Mouse (Mus musculus): ENCODE measurements around the gene C530008M17Rik. TPM values are rescaled to one million over a fixed set of nuclear protein-coding genes. Genes with fewer than 3 reads are reported as not detected.

C530008M17Rik gene
- polyA plus RNA-seq, 1 experiment = not detected

DNA sequence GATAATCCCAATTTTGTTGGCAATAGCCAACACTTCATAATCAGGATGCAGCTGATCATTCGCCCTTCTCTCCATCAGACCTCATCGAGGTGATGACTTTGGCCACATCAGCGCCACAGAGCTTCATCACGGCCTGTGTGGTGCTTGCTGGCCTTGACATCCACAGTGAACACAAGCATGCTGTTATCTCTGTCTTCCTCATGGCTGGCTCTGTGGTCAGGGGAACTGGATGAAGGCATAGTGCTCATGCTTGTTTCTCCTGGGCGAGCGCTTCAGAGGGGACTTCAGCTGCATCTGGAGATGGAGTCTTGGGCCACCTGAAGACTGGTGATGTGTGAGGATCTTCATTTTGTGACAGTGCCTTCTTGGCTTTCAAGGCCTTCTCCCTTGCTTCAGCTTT lies 85.8 kb downstream of the C530008M17Rik start:
- Histone ChIP-seq H3K4me3 (ENCODE audit: insufficient read depth, low read depth, low read length) (no peak overlapping the region), H3K27ac (ENCODE audit: insufficient read depth, low read depth, low read length) (no peak overlapping the region), H3K4me1 (ENCODE audit: control insufficient read depth, insufficient read depth, low read length) (no peaks in the 10 kb centered on the region)
- TF ChIP-seq CTCF (IDR thresholded peaks at IDR 0.05; ENCODE audit: insufficient read depth, low read depth, low read length) (no peak), POLR2A (IDR thresholded peaks at IDR 0.05; ENCODE audit: insufficient read depth, low read depth, low read length) (no peak)
- 99% methylated on average over 6 of the region's 6 CpGs for WGBS

DNA sequence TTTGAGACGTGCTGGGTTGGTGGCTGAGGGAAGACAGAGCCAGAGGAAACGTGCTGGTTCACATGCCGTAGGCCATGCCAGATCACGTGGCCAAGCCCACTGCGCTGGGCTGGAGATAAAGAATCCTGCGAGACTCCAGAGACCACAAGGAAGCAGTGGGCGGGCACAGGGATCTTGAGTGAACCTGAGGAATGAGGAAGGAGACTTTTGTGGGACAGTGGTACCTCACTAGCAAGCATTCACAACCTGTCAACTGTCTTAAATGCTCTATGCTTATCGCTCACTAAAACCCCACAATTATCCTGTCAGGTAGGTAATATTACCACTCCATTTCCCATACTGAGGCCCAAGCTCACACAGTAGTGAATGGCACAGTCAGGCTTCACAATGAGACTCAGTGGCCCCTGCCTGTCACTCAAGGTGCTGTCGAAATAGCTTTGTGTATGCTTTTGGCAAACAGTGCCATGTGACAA lies 88.5 kb downstream of the C530008M17Rik start:
- 51% methylated on average over 9 of the region's 9 CpGs for WGBS
- 0 out of 2 replicates have a peak, but pooled peaks cover 3% of the 10 kb centered on the region for H3K4me1 ChIP-seq (ENCODE audit: control insufficient read depth, insufficient read depth, low read length)
- no peak overlapping the region for H3K4me3 ChIP-seq (ENCODE audit: insufficient read depth, low read depth, low read length)
- TF ChIP-seq CTCF (IDR thresholded peaks at IDR 0.05; ENCODE audit: insufficient read depth, low read depth, low read length) (no peak), POLR2A (IDR thresholded peaks at IDR 0.05; ENCODE audit: insufficient read depth, low read depth, low read length) (no peak)
- H3K27ac ChIP-seq (ENCODE audit: insufficient read depth, low read depth, low read length) = no peak overlapping the region

- no peak overlapping the region for H3K27ac ChIP-seq (ENCODE audit: insufficient read depth, low read depth, low read length)
- 41% methylated on average over 7 of the region's 7 CpGs for whole genome bisulfite sequencing
- TF ChIP-seq CTCF (IDR thresholded peaks at IDR 0.05; ENCODE audit: insufficient read depth, low read depth, low read length) = no peak
- TF ChIP-seq POLR2A (IDR thresholded peaks at IDR 0.05; ENCODE audit: insufficient read depth, low read depth, low read length) = no peak
- 0 out of 2 replicates have a peak, but pooled peaks cover 5% of the 10 kb centered on the region for H3K4me1 ChIP-seq (ENCODE audit: control insufficient read depth, insufficient read depth, low read length)
- H3K4me3 ChIP-seq (ENCODE audit: insufficient read depth, low read depth, low read length) = no peak overlapping the region
Measured at GRCm38 (mm10) chr5:76747851-76748250, 91.5 kb downstream of the C530008M17Rik start.

DNA sequence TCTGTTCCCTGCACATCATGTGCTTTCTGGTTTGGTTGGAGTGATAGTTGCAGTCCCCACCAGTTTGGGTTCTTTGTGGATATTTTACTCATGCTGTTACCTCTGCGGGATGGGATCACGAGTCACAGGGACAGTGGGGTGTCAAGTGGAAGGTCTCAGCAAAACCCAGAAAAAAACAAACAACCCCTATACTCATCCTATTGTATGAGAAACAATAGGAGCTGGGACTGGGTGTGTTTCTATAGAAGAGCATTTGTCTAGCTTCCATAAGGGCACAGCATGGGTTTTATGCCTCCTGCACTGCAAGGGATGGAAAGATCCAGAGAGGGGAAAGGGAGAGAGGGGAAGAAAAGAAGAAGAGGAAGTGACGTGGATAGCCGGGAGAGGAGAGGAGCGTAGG lies 96.0 kb downstream of the C530008M17Rik start:
- no peak for TF ChIP-seq POLR2A (IDR thresholded peaks at IDR 0.05; ENCODE audit: insufficient read depth, low read depth, low read length)
- no peak for TF ChIP-seq CTCF (IDR thresholded peaks at IDR 0.05; ENCODE audit: insufficient read depth, low read depth, low read length)
- WGBS = 74% methylated on average over 5 of the region's 5 CpGs
- Histone ChIP-seq H3K4me3 (ENCODE audit: insufficient read depth, low read depth, low read length) (no peak overlapping the region), H3K27ac (ENCODE audit: insufficient read depth, low read depth, low read length) (no peak overlapping the region), H3K4me1 (ENCODE audit: control insufficient read depth, insufficient read depth, low read length) (0 out of 2 replicates have a peak, but pooled peaks cover 5% of the 10 kb centered on the region)

GRCm38 (mm10) chr5:76760349-76760748 lies 104.0 kb downstream of the C530008M17Rik start:
- peaks cover 20% of the 10 kb centered on the region for H3K4me1 ChIP-seq (ENCODE audit: control insufficient read depth, insufficient read depth, low read length)
- TF ChIP-seq CTCF (IDR thresholded peaks at IDR 0.05; ENCODE audit: insufficient read depth, low read depth, low read length) (no peak), POLR2A (IDR thresholded peaks at IDR 0.05; ENCODE audit: insufficient read depth, low read depth, low read length) (no peak)
- 72% methylated on average over 3 of the region's 3 CpGs for WGBS

GRCm38 (mm10) chr5:76762030-76762698 lies 105.9 kb downstream of the C530008M17Rik start:
- TF ChIP-seq CTCF (IDR thresholded peaks at IDR 0.05; ENCODE audit: insufficient read depth, low read depth, low read length) (no peak), POLR2A (IDR thresholded peaks at IDR 0.05; ENCODE audit: insufficient read depth, low read depth, low read length) (no peak)
- Histone ChIP-seq H3K27ac (ENCODE audit: insufficient read depth, low read depth, low read length) (no peak overlapping the region), H3K4me3 (ENCODE audit: insufficient read depth, low read depth, low read length) (no peak overlapping the region), H3K4me1 (ENCODE audit: control insufficient read depth, insufficient read depth, low read length) (peaks cover 20% of the 10 kb centered on the region)
- WGBS = 49% methylated on average over 14 of the region's 14 CpGs

More at GRCm38 (mm10) chr5:76760349-76760748, 104.0 kb downstream of the C530008M17Rik start:
- no peak overlapping the region for H3K4me3 ChIP-seq (ENCODE audit: insufficient read depth, low read depth, low read length)
- H3K27ac ChIP-seq (ENCODE audit: insufficient read depth, low read depth, low read length) = no peak overlapping the region

GRCm38 (mm10) chr5:76763148-76763701 lies 106.9 kb downstream of the C530008M17Rik start:
- peaks cover 20% of the 10 kb centered on the region for H3K4me1 ChIP-seq (ENCODE audit: control insufficient read depth, insufficient read depth, low read length)
- 46% methylated on average over 10 of the region's 10 CpGs for WGBS
- H3K27ac ChIP-seq (ENCODE audit: insufficient read depth, low read depth, low read length) = no peak overlapping the region
- no peak for TF ChIP-seq POLR2A (IDR thresholded peaks at IDR 0.05; ENCODE audit: insufficient read depth, low read depth, low read length)
- no peak for TF ChIP-seq CTCF (IDR thresholded peaks at IDR 0.05; ENCODE audit: insufficient read depth, low read depth, low read length)
- H3K4me3 ChIP-seq (ENCODE audit: insufficient read depth, low read depth, low read length) = no peak overlapping the region

DNA sequence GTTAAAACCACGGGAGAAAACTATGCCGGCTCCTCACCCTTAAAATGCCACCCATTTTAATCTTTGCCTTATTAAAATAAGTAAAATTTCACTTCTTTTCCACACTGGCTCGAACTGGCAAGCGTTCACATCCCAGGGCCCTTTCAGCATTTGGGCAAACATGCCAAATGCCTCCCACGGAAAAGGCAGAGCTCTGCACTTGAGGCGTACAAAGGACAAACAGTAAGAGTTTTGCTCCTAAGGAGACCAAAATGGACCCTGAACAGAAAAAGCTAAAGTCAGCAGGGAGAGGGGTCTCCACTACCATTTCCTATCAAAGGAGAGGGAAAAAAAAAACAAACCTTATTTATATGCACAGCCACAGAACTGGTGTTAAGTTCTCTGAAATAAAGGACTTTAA lies 107.4 kb downstream of the C530008M17Rik start:
- TF ChIP-seq CTCF (IDR thresholded peaks at IDR 0.05; ENCODE audit: insufficient read depth, low read depth, low read length) (no peak), POLR2A (IDR thresholded peaks at IDR 0.05; ENCODE audit: insufficient read depth, low read depth, low read length) (no peak)
- WGBS = 19% methylated on average over 6 of the region's 6 CpGs
- H3K4me3 ChIP-seq (ENCODE audit: insufficient read depth, low read depth, low read length) = no peak overlapping the region
- H3K4me1 ChIP-seq (ENCODE audit: control insufficient read depth, insufficient read depth, low read length) = peaks cover 20% of the 10 kb centered on the region
- H3K27ac ChIP-seq (ENCODE audit: insufficient read depth, low read depth, low read length) = no peak overlapping the region

- TF ChIP-seq CTCF (IDR thresholded peaks at IDR 0.05; ENCODE audit: insufficient read depth, low read depth, low read length) (no peak), POLR2A (IDR thresholded peaks at IDR 0.05; ENCODE audit: insufficient read depth, low read depth, low read length) (no peak)
- WGBS = 88% methylated on average over 3 of the region's 3 CpGs
- no peak overlapping the region for H3K27ac ChIP-seq (ENCODE audit: insufficient read depth, low read depth, low read length)
Measured at GRCm38 (mm10) chr5:76769014-76769413, 112.7 kb downstream of the C530008M17Rik start.

More at GRCm38 (mm10) chr5:76769014-76769413, 112.7 kb downstream of the C530008M17Rik start:
- peaks cover 7% of the 10 kb centered on the region for H3K4me1 ChIP-seq (ENCODE audit: control insufficient read depth, insufficient read depth, low read length)
- H3K4me3 ChIP-seq (ENCODE audit: insufficient read depth, low read depth, low read length) = no peak overlapping the region

Measured in olfactory bulb, adult 2 months (tissue).